Mouse (Mus musculus): Measurements from ENCODE around the gene Srpk1. TPM values are rescaled to one million over a fixed set of nuclear protein-coding genes. Genes with fewer than 3 reads are reported as not detected.
"Not testable (repeated sequence)": the region's sequence is repeated elsewhere in the genome, so short reads cannot be mapped to it uniquely, and the experiment has no call there.

The Srpk1 gene
- polyA plus RNA-seq, 1 experiment from 2014 or later, result 21.7 TPM

DNA sequence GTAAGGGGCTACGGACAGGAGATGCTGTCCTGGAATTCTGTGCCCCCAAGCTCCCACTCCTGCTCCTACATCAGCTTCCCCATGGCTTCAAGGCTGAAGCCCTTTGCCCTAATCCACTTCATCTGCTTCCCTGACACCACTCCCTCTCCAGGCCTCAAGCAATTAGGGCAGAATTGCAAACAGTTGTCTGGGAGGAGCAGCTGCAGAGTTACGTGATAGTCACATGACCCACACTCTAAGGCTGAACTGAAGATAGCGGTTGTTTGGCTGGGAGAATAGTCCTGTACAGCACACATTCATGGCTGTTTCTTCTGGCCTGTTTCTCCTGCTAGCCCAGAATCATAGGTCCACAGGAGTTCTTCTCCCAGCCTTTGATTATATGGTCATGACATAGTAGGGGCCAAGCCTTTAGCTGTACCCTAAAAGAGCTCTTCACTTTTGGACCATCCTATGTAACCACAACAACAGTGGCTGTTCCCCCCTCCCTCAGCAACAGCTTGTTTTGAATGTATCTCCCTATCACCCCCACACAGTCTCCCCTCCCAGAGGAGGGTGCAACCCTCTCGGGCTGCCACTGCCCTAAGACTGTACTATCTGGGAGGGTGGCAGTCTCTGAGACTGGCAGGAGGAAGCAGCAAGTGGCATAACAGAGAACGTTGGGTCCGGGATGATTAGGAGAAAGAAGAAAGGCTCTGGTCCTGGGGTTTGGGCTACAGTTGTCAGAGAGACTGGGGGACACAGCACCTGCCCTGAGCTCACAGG lies 65.7 kb downstream of the Srpk1 start:
- Histone ChIP-seq H3K4me1 (ENCODE audit: insufficient read depth) (peaks cover 8% of the 10 kb centered on the region), H3K9me3 (ENCODE audit: low read length) (no peaks in the 10 kb centered on the region), H3K4me2 (ENCODE audit: low read depth, low read length) (no peak overlapping the region), H3K36me3 (replicated peaks; ENCODE audit: insufficient read depth, low read length) (no peaks in the 10 kb centered on the region), H3K27me3 (ENCODE audit: insufficient read depth, low read length) (no peaks in the 10 kb centered on the region), H3K27ac (ENCODE audit: low read depth) (no peak overlapping the region), H3K4me3 (ENCODE audit: low read depth, low read length) (no peak overlapping the region), H3K9ac (replicated peaks) (no peak overlapping the region; the same call in 1 of the 2 replicates)
- no peak for DNase-seq
- peak; percentile 61 for ATAC-seq
- WGBS (ENCODE audit: insufficient replicate concordance), result 39% methylated on average over 6 of the region's 6 CpGs
- TF ChIP-seq CTCF (IDR thresholded peaks at IDR 0.05; ENCODE audit: low read depth) (no peak), EP300 (IDR thresholded peaks at IDR 0.05; ENCODE audit: low read depth) (no peak)

- not testable (repeated sequence) for ATAC-seq; H3K27ac ChIP-seq (ENCODE audit: low read depth)
Measured at GRCm38 (mm10) chr17:28554021-28554420, 68.5 kb downstream of the Srpk1 start.

DNA sequence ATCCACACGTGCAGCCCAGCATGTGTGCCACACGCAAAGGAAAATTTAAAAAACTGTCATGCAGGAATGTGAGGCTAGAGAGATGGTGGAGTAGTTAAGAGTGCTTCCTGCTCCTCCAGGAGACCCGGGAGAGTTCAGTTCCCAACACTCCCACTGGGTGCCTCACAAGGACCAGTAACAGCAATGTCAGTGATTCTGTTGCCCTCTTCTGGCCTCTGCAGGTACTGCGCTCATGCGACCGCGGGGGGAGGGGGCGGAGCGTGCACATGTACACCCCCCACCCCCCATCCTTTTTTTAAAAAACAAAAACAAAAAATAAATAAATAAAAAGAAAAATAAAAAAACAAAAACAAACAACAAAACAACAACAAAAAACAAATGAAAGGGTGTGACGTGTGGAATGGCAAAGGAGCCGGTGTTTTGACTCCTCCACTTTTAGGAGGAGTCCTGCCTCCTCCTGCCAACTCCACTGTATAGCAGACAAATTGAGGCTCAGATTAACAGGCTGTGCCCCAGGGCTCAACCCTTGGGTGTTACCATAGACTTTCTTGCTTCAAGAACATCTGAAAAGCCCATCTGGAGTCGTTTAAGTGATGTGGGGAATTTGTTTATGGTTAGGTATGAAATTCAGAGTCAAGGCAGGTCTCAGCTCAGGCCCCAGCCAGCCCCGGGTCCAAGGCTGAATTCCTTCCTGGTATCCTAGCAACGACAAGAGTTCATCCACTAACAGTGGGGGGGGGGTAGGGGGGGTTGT lies 69.3 kb downstream of the Srpk1 start:
- DNase-seq, result peak; percentile 82
- no peaks in the 10 kb centered on the region for H3K27me3 ChIP-seq (ENCODE audit: insufficient read depth, low read length)
- 13% methylated on average over 14 of the region's 14 CpGs for WGBS (ENCODE audit: insufficient replicate concordance)
- no peaks in the 10 kb centered on the region for H3K9me3 ChIP-seq (ENCODE audit: low read length)
- H3K9ac ChIP-seq (replicated peaks), result no peak overlapping the region
- peak; percentile 68 for ATAC-seq
- H3K4me2 ChIP-seq (ENCODE audit: low read depth, low read length), result no peak overlapping the region
- TF ChIP-seq CTCF (IDR thresholded peaks at IDR 0.05; ENCODE audit: low read depth) (peak; percentile 91), EP300 (IDR thresholded peaks at IDR 0.05; ENCODE audit: low read depth) (no peak)
- H3K4me1 ChIP-seq (ENCODE audit: insufficient read depth), result peaks cover 8% of the 10 kb centered on the region
- H3K36me3 ChIP-seq (replicated peaks; ENCODE audit: insufficient read depth, low read length), result no peaks in the 10 kb centered on the region
- no peak overlapping the region for H3K4me3 ChIP-seq (ENCODE audit: low read depth, low read length)
- H3K27ac ChIP-seq (ENCODE audit: low read depth), result no peak overlapping the region

More at GRCm38 (mm10) chr17:28554021-28554420, 68.5 kb downstream of the Srpk1 start:
- not testable (repeated sequence) for H3K36me3 ChIP-seq (replicated peaks; ENCODE audit: insufficient read depth, low read length); H3K9ac ChIP-seq (replicated peaks); DNase-seq; H3K27me3 ChIP-seq (ENCODE audit: insufficient read depth, low read length); H3K4me3 ChIP-seq (ENCODE audit: low read depth, low read length); H3K9me3 ChIP-seq (ENCODE audit: low read length); H3K4me1 ChIP-seq (ENCODE audit: insufficient read depth); H3K4me2 ChIP-seq (ENCODE audit: low read depth, low read length)
- WGBS (ENCODE audit: insufficient replicate concordance), result 90% methylated on average over 4 of the region's 4 CpGs

GRCm38 (mm10) chr17:28549111-28549510 lies 73.4 kb downstream of the Srpk1 start, which contains the start of gene Clpsl2:
Clpsl2 (plus strand) TSS chr17:28549411.
- 75% methylated on average over 14 of the region's 14 CpGs for WGBS (ENCODE audit: insufficient replicate concordance)
- no peak within 1 kb of the TSS for H3K9ac ChIP-seq (replicated peaks)
- H3K36me3 ChIP-seq (replicated peaks; ENCODE audit: insufficient read depth, low read length), result no peaks in the 10 kb centered on the region
- no peaks in the 10 kb centered on the region for H3K4me1 ChIP-seq (ENCODE audit: insufficient read depth)
- H3K27ac ChIP-seq (ENCODE audit: low read depth), result no peak within 1 kb of the TSS
- H3K9me3 ChIP-seq (ENCODE audit: low read length), result no peaks in the 10 kb centered on the region
- TF ChIP-seq CTCF (IDR thresholded peaks at IDR 0.05; ENCODE audit: low read depth), result no peak
- no peak for TF ChIP-seq EP300 (IDR thresholded peaks at IDR 0.05; ENCODE audit: low read depth)
- H3K4me3 ChIP-seq (ENCODE audit: low read depth, low read length), result no peak within 1 kb of the TSS
- H3K27me3 ChIP-seq (ENCODE audit: insufficient read depth, low read length), result no peaks in the 10 kb centered on the region
- DNase-seq, result no peak
- no peak for ATAC-seq
- H3K4me2 ChIP-seq (ENCODE audit: low read depth, low read length), result no peak within 1 kb of the TSS

- Histone ChIP-seq H3K9me3 (ENCODE audit: low read length) (no peaks in the 10 kb centered on the region), H3K4me3 (ENCODE audit: low read depth, low read length) (no peak overlapping the region), H3K27me3 (ENCODE audit: insufficient read depth, low read length) (no peaks in the 10 kb centered on the region), H3K36me3 (replicated peaks; ENCODE audit: insufficient read depth, low read length) (no peaks in the 10 kb centered on the region), H3K27ac (ENCODE audit: low read depth) (no peak overlapping the region), H3K4me1 (ENCODE audit: insufficient read depth) (no peaks in the 10 kb centered on the region), H3K4me2 (ENCODE audit: low read depth, low read length) (no peak overlapping the region), H3K9ac (replicated peaks) (no peak overlapping the region)
- no peak for TF ChIP-seq EP300 (IDR thresholded peaks at IDR 0.05; ENCODE audit: low read depth)
- no peak for TF ChIP-seq CTCF (IDR thresholded peaks at IDR 0.05; ENCODE audit: low read depth)
- 70% methylated on average over 11 of the region's 11 CpGs for WGBS (ENCODE audit: insufficient replicate concordance)
- ATAC-seq (no peak), DNase-seq (no peak)
Measured at GRCm38 (mm10) chr17:28548550-28548949, 74.0 kb downstream of the Srpk1 start.

- DNase-seq (no peak), ATAC-seq (no peak)
- no peaks in the 10 kb centered on the region for H3K9me3 ChIP-seq (ENCODE audit: low read length)
- no peak overlapping the region for H3K27ac ChIP-seq (ENCODE audit: low read depth)
- H3K4me3 ChIP-seq (ENCODE audit: low read depth, low read length), result no peak overlapping the region
- WGBS (ENCODE audit: insufficient replicate concordance), result 75% methylated on average over 1 of the region's 1 CpGs
- TF ChIP-seq EP300 (IDR thresholded peaks at IDR 0.05; ENCODE audit: low read depth) (no peak), CTCF (IDR thresholded peaks at IDR 0.05; ENCODE audit: low read depth) (no peak)
- H3K36me3 ChIP-seq (replicated peaks; ENCODE audit: insufficient read depth, low read length), result no peaks in the 10 kb centered on the region
- H3K27me3 ChIP-seq (ENCODE audit: insufficient read depth, low read length), result no peaks in the 10 kb centered on the region
- no peaks in the 10 kb centered on the region for H3K4me1 ChIP-seq (ENCODE audit: insufficient read depth)
- no peak overlapping the region for H3K4me2 ChIP-seq (ENCODE audit: low read depth, low read length)
- no peak overlapping the region for H3K9ac ChIP-seq (replicated peaks)
Measured at GRCm38 (mm10) chr17:28546925-28547324, 75.6 kb downstream of the Srpk1 start.
